Comparison of ENCODE assay signal across 16 mouse cellular contexts in the genomic region with DNA sequence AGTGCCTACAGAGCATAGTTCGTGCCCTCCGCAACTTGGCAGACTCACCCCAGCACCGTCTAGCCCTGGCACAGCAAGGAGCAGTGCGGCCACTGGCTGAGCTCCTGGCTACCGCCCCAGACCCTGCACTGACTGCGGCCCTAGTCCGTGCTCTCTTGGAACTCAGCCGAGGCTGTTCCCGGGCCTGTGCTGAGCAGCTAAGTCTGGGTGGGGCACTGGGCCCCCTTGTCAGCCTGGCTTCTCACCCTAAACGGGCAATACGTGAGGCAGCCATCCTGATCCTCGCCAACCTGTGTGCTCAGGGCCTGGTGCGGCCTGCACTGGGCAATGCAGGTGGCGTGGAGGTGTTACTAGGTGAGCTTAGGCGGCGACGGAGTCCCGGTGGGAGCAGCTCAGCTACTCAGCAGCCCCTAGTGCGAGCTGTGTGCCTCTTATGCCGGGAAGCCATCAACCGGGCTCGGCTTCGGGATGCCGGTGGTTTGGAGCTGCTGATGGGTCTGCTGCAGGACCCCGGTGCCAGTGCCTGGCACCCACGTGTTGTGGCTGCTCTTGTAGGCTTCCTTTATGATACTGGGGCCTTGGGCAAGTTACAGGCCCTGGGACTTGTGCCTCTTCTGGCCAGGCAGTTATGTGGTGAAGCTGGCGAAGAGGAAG. TPM values are rescaled to one million over a fixed set of nuclear protein-coding genes. Genes with fewer than 3 reads are reported as not detected.
DNase-seq lines count a peak whose midpoint lies in the region; ATAC-seq and TF ChIP-seq lines count a peak whose summit lies in the region.
"Had no signal": no experiment of that assay in that cellular context is flagged by ENCODE, and none has a peak within 500 bp of the region (broad histone marks: within the 10 kb centered on the region; RNA-seq: fewer than 3 reads in every experiment).

No protein-coding gene starts in this region.

- H3K36me3 ChIP-seq in forebrain, embryonic 12.5 days (replicated peaks): peaks cover 54% of the 10 kb centered on the region
- H3K36me3 ChIP-seq in forebrain, embryonic 14.5 days (ENCODE audit: control insufficient read depth, insufficient read depth, low read length): peaks cover 45% of the 10 kb centered on the region
- H3K36me3 ChIP-seq in embryonic facial prominence, embryonic 13.5 days: peaks cover 64% of the 10 kb centered on the region

- DNase-seq in forebrain, embryonic 14.5 days (ENCODE audit: low spot score): no peak
- peak; percentile 24 to 41 for DNase-seq in layer of hippocampus, postnatal 10 days (ENCODE audit: low spot score in 2 of 2)
- DNase-seq in layer of hippocampus, adult 9-11 months: no peak
- DNase-seq in cerebellum, adult 2 months: peak; percentile 47 to 49
- DNase-seq in urinary bladder, postnatal 25 days (ENCODE audit: low spot score): no peak
- DNase-seq: adrenal gland, postnatal 25 days; lung, postnatal 14 days; midbrain, embryonic 14.5 days; right cerebral cortex, adult 18-20 months had no signal

- H3K4me2 ChIP-seq in forebrain, embryonic 12.5 days: no peak overlapping the region
- no peak overlapping the region for H3K4me2 ChIP-seq in forebrain, embryonic 14.5 days (ENCODE audit: low read length)
- no peak overlapping the region for H3K4me2 ChIP-seq in embryonic facial prominence, embryonic 13.5 days

- no peak for ATAC-seq in forebrain, embryonic 12.5 days (ENCODE audit: low FRiP score)
- ATAC-seq in forebrain, embryonic 14.5 days: no peak
- no peak for ATAC-seq in embryonic facial prominence, embryonic 13.5 days (ENCODE audit: insufficient number of reproducible peaks, insufficient read depth, low FRiP score, low TSS enrichment, low read depth)
- ATAC-seq in granulocyte monocyte progenitor cell, adult 5-6 weeks (replicated peaks; ENCODE audit: poor library complexity, severe bottlenecking): no peak
- ATAC-seq: inflammation-experienced regulatory T-cells, adult 6 months; Patski had no signal

- H3K27me3 ChIP-seq in forebrain, embryonic 12.5 days: peaks cover 8% of the 10 kb centered on the region; the same call in 1 of the 2 replicates
- no peaks in the 10 kb centered on the region for H3K27me3 ChIP-seq in forebrain, embryonic 14.5 days (replicated peaks; ENCODE audit: control insufficient read depth, insufficient read depth, low read length)
- H3K27me3 ChIP-seq in cerebellum, adult 2 months (ENCODE audit: control insufficient read depth, insufficient read depth, low read length): no peaks in the 10 kb centered on the region
- no peaks in the 10 kb centered on the region for H3K27me3 ChIP-seq in embryonic facial prominence, embryonic 13.5 days
- H3K27me3 ChIP-seq: Patski had no signal

- no peaks in the 10 kb centered on the region for H3K9me3 ChIP-seq in forebrain, embryonic 12.5 days
- H3K9me3 ChIP-seq in forebrain, embryonic 14.5 days (replicated peaks; ENCODE audit: control insufficient read depth, low read length): no peaks in the 10 kb centered on the region
- no peaks in the 10 kb centered on the region for H3K9me3 ChIP-seq in embryonic facial prominence, embryonic 13.5 days

- peak overlapping the region; percentile 21; the same call in 1 of the 2 replicates for H3K9ac ChIP-seq in forebrain, embryonic 12.5 days
- H3K9ac ChIP-seq in forebrain, embryonic 14.5 days (ENCODE audit: low read length): no peak overlapping the region
- 0 out of 2 replicates have a peak overlapping the region, but pooled peaks have one; percentile 17 for H3K9ac ChIP-seq in embryonic facial prominence, embryonic 13.5 days

- peaks cover 18% of the 10 kb centered on the region for H3K4me1 ChIP-seq in forebrain, embryonic 12.5 days
- H3K4me1 ChIP-seq in forebrain, embryonic 14.5 days (ENCODE audit: control insufficient read depth, insufficient read depth, low read length): peaks cover 4% of the 10 kb centered on the region; the same call in 1 of the 2 replicates
- H3K4me1 ChIP-seq in cerebellum, adult 2 months (ENCODE audit: control insufficient read depth, insufficient read depth, low read length): peaks cover 14% of the 10 kb centered on the region
- peaks cover 20% of the 10 kb centered on the region for H3K4me1 ChIP-seq in embryonic facial prominence, embryonic 13.5 days

- H3K4me3 ChIP-seq in forebrain, embryonic 12.5 days (replicated peaks): no peak overlapping the region
- no peak overlapping the region for H3K4me3 ChIP-seq in forebrain, embryonic 14.5 days (ENCODE audit: low read depth, low read length)
- no peak overlapping the region for H3K4me3 ChIP-seq in cerebellum, adult 2 months (replicated peaks; ENCODE audit: insufficient read depth, low read depth, low read length)
- H3K4me3 ChIP-seq in embryonic facial prominence, embryonic 13.5 days: no peak overlapping the region

- TF ChIP-seq CTCF in cerebellum, adult 2 months (IDR thresholded peaks at IDR 0.05; ENCODE audit: borderline replicate concordance, insufficient read depth, low read depth, low read length): no peak

- H3K27ac ChIP-seq in forebrain, embryonic 12.5 days: no peak overlapping the region
- no peak overlapping the region for H3K27ac ChIP-seq in forebrain, embryonic 14.5 days (ENCODE audit: low read depth, low read length)
- no peak overlapping the region for H3K27ac ChIP-seq in cerebellum, adult 2 months (ENCODE audit: insufficient read depth, low read length)
- H3K27ac ChIP-seq in embryonic facial prominence, embryonic 13.5 days: no peak overlapping the region

- 95% methylated on average over 27 of the region's 27 CpGs for WGBS in forebrain, embryonic 12.5 days
- WGBS in forebrain, embryonic 14.5 days: 95% methylated on average over 27 of the region's 27 CpGs
- WGBS in cerebellum, adult 2 months: 57% methylated on average over 27 of the region's 27 CpGs
- WGBS in embryonic facial prominence, embryonic 13.5 days: 94% methylated on average over 27 of the region's 27 CpGs

- TF ChIP-seq POLR2A in cerebellum, adult 2 months (IDR thresholded peaks at IDR 0.05; ENCODE audit: borderline replicate concordance, insufficient read depth, low read length): no peak

RNA-seq across cellular contexts. Expression of a gene that starts 2.4 kb away (rescaled TPM):
- polyA plus RNA-seq in forebrain, embryonic 12.5 days (2016; fragmentation: Nextera tagmentation; extraction: Ambion mirVana): 11.7 and 12.0 TPM in 2 replicates
- 8.3 and 9.0 TPM in 2 replicates for polyA plus RNA-seq in forebrain, embryonic 14.5 days (2014; fragmentation: Nextera tagmentation; extraction: Ambion mirVana)
- total RNA-seq in layer of hippocampus, postnatal 10 days (2021): 1 to 10 TPM; 3.7 to 4.3 TPM
- 2.6 and 2.8 TPM in 2 replicates for polyA plus RNA-seq in cerebellum, adult 2 months (2012; rRNA removed)
- polyA plus RNA-seq in embryonic facial prominence, embryonic 13.5 days (2015; fragmentation: Nextera tagmentation; extraction: Ambion mirVana): 8.8 and 9.3 TPM in 2 replicates
- 1.8 and 2.3 TPM in 2 replicates for total RNA-seq in granulocyte monocyte progenitor cell, adult 5-6 weeks (2014; fragmentation: Nextera tagmentation)
- total RNA-seq in granulocyte monocyte progenitor cell, adult 5-6 weeks (2017): 5.2 and 6.6 TPM in 2 replicates

RNA-seq across cellular contexts. Expression of a gene that starts 3.1 kb away (rescaled TPM):
- 14.0 and 15.4 TPM in 2 replicates for polyA plus RNA-seq in forebrain, embryonic 12.5 days (2016; fragmentation: Nextera tagmentation; extraction: Ambion mirVana)
- 5.7 and 6.6 TPM in 2 replicates for polyA plus RNA-seq in forebrain, embryonic 14.5 days (2014; fragmentation: Nextera tagmentation; extraction: Ambion mirVana)
- total RNA-seq in layer of hippocampus, postnatal 10 days (2021): 10 to 100 TPM; 11.4 to 11.8 TPM
- 16.1 and 17.2 TPM in 2 replicates for polyA plus RNA-seq in cerebellum, adult 2 months (2012; rRNA removed)
- 16.3 and 17.7 TPM in 2 replicates for polyA plus RNA-seq in embryonic facial prominence, embryonic 13.5 days (2015; fragmentation: Nextera tagmentation; extraction: Ambion mirVana)
- 6.0 and 15.4 TPM in 2 replicates for total RNA-seq in granulocyte monocyte progenitor cell, adult 5-6 weeks (2014; fragmentation: Nextera tagmentation)
- total RNA-seq in granulocyte monocyte progenitor cell, adult 5-6 weeks (2017): 9.3 and 9.6 TPM in 2 replicates

RNA-seq across cellular contexts. Expression of a gene that starts 6.4 kb away (rescaled TPM):
- 24.0 and 27.7 TPM in 2 replicates for polyA plus RNA-seq in forebrain, embryonic 12.5 days (2016; fragmentation: Nextera tagmentation; extraction: Ambion mirVana)
- polyA plus RNA-seq in forebrain, embryonic 14.5 days (2014; fragmentation: Nextera tagmentation; extraction: Ambion mirVana): 12.4 and 17.6 TPM in 2 replicates
- 10 to 100 TPM; 27.2 to 28.1 TPM for total RNA-seq in layer of hippocampus, postnatal 10 days (2021)
- 10.8 and 13.1 TPM in 2 replicates for polyA plus RNA-seq in cerebellum, adult 2 months (2012; rRNA removed)
- 50.4 and 52.5 TPM in 2 replicates for polyA plus RNA-seq in embryonic facial prominence, embryonic 13.5 days (2015; fragmentation: Nextera tagmentation; extraction: Ambion mirVana)
- 0.06 and 1.2 TPM in 2 replicates for total RNA-seq in granulocyte monocyte progenitor cell, adult 5-6 weeks (2014; fragmentation: Nextera tagmentation)
- not detected in 2 replicates for total RNA-seq in granulocyte monocyte progenitor cell, adult 5-6 weeks (2017)

RNA-seq across cellular contexts. Expression of a gene that starts 25.2 kb away (rescaled TPM):
- polyA plus RNA-seq in forebrain, embryonic 12.5 days (2016; fragmentation: Nextera tagmentation; extraction: Ambion mirVana): not detected in 2 replicates
- polyA plus RNA-seq in forebrain, embryonic 14.5 days (2014; fragmentation: Nextera tagmentation; extraction: Ambion mirVana): not detected in 2 replicates
- total RNA-seq in layer of hippocampus, postnatal 10 days (2021): not detected
- polyA plus RNA-seq in cerebellum, adult 2 months (2012; rRNA removed): 0.30 and 0.51 TPM in 2 replicates
- polyA plus RNA-seq in embryonic facial prominence, embryonic 13.5 days (2015; fragmentation: Nextera tagmentation; extraction: Ambion mirVana): 0.42 TPM in 1 of 2 replicates, not detected in the other
- total RNA-seq in granulocyte monocyte progenitor cell, adult 5-6 weeks (2014; fragmentation: Nextera tagmentation): not detected in 2 replicates
- not detected in 2 replicates for total RNA-seq in granulocyte monocyte progenitor cell, adult 5-6 weeks (2017)
- total RNA-seq: adrenal gland, postnatal 25 days; left cerebral cortex, postnatal 25 days had no signal
- polyA plus RNA-seq: inflammation-experienced regulatory T-cells, adult 6 months; midbrain, embryonic 14.5 days; neural tube, embryonic 14.5 days had no signal

RNA-seq across cellular contexts. Expression of a gene that starts 34.1 kb away (rescaled TPM):
- polyA plus RNA-seq in forebrain, embryonic 12.5 days (2016; fragmentation: Nextera tagmentation; extraction: Ambion mirVana): 0.29 TPM in 1 of 2 replicates, not detected in the other
- 0.27 TPM in 1 of 2 replicates, not detected in the other for polyA plus RNA-seq in forebrain, embryonic 14.5 days (2014; fragmentation: Nextera tagmentation; extraction: Ambion mirVana)
- 1 to 10 TPM; 4.3 to 4.8 TPM for total RNA-seq in layer of hippocampus, postnatal 10 days (2021)
- 0.82 and 0.89 TPM in 2 replicates for polyA plus RNA-seq in cerebellum, adult 2 months (2012; rRNA removed)
- polyA plus RNA-seq in embryonic facial prominence, embryonic 13.5 days (2015; fragmentation: Nextera tagmentation; extraction: Ambion mirVana): 2.6 and 5.1 TPM in 2 replicates
- total RNA-seq in granulocyte monocyte progenitor cell, adult 5-6 weeks (2014; fragmentation: Nextera tagmentation): 7.4 TPM in 1 of 2 replicates, not detected in the other
- 0.34 and 1.1 TPM in 2 replicates for total RNA-seq in granulocyte monocyte progenitor cell, adult 5-6 weeks (2017)
- polyA plus RNA-seq: midbrain, embryonic 14.5 days had no signal

Comparison
In these comparisons a context has a peak if more than half of its experiments do, and no peak if none do; other contexts are left out.
1. DNase-seq: peak in layer of hippocampus, postnatal 10 days (2 of 2) and cerebellum, adult 2 months (2 of 2); none in forebrain, embryonic 14.5 days (single experiment), layer of hippocampus, adult 9-11 months (single experiment) and urinary bladder, postnatal 25 days (single experiment).